Mouse (Mus musculus) heart, embryonic 11.5 days (tissue): ENCODE measurements at regions not wholly inside any gene's neighbourhood (a gene's known extent, or its start where the extent isn't known, plus 50 kb on each side); places are given as distances from the start of the nearest gene placed in this dataset.

Source experiments
- ATAC-seq: fragments of 200-750 bp; cut with Nextera tagmentation; replicated peaks from 2 replicates; pipeline ENCODE4 v1.8.0; 2017; ENCODE audit warnings: moderate library complexity; ENCODE audit not compliant: insufficient number of reproducible peaks, low FRiP score, low TSS enrichment
- H3K27ac ChIP-seq: fragments of 300-500 bp; sonication (generic); 2 replicates; pipeline ENCODE4 v1.5.1; 2014; ENCODE audit warnings: mild to moderate bottlenecking, low read depth, low read length
- H3K27me3 ChIP-seq: fragments of 300-500 bp; sonication (generic); 2 replicates; pipeline ENCODE4 v1.6.1; 2014; ENCODE audit warnings: mild to moderate bottlenecking, low read length, mixed read lengths; ENCODE audit not compliant: control insufficient read depth, insufficient read depth
- H3K36me3 ChIP-seq: fragments of 300-500 bp; sonication (generic); 2 replicates; pipeline ENCODE4 v1.6.1; 2014; ENCODE audit warnings: mild to moderate bottlenecking, low read length, moderate library complexity, mixed read lengths; ENCODE audit not compliant: control insufficient read depth, insufficient read depth
- H3K4me1 ChIP-seq: fragments of 300-500 bp; sonication (generic); 2 replicates; pipeline ENCODE4 v1.6.1; 2014; ENCODE audit warnings: low read length; ENCODE audit not compliant: control insufficient read depth, insufficient read depth
- H3K4me2 ChIP-seq: fragments of 300-500 bp; sonication (generic); 2 replicates; pipeline ENCODE4 v1.6.1; 2014; ENCODE audit warnings: mild to moderate bottlenecking, moderate library complexity
- H3K4me3 ChIP-seq: fragments of 300-500 bp; sonication (generic); 2 replicates; pipeline ENCODE4 v1.5.1; 2014; ENCODE audit warnings: low read depth, low read length
- H3K9ac ChIP-seq: fragments of 300-500 bp; sonication (generic); 2 replicates; pipeline ENCODE4 v1.6.1; 2014; ENCODE audit warnings: mild to moderate bottlenecking, low read depth, low read length, moderate library complexity
- H3K9me3 ChIP-seq: fragments of 300-500 bp; sonication (generic); replicated peaks from 2 replicates; pipeline ENCODE4 v1.6.1; 2016; ENCODE audit warnings: low read length; ENCODE audit not compliant: control insufficient read depth
- WGBS: fragments of 180-500 bp; shearing (Covaris S2); extraction: QIAGEN DNeasy Blood & Tissue Kit; methylation state at CpG from one replicate; pipeline ENCODE4 v1.1.7; 2014; ENCODE audit not compliant: insufficient replicate concordance; 5-methylcytosine and 5-hydroxymethylcytosine counted together

DNA sequence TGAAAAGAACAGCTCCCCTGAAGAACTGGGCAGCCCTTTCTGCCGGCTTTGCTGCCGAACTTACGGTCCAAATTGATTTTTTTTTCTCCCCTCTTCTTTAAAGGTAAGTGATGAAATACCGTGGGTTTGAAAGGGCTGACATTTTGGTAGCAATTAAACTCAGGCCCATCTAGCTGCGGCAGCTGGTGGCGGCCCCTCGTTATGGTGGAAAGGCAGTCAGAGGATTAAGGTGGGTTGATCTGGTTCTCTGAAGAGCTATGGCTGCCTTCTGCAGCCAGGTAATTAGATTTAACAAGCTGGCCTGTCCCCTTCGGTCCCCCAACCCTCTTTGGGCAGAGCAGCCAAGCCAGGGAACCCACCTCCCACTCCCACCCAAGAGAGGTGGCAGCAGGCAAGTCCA, 214.1 kb upstream of the Csf3r start:
- Histone ChIP-seq H3K9me3 (no peaks in the 10 kb centered on the region), H3K27ac (no peak overlapping the region), H3K4me1 (no peaks in the 10 kb centered on the region), H3K4me3 (no peak overlapping the region), H3K9ac (no peak overlapping the region), H3K4me2 (no peak overlapping the region), H3K36me3 (no peaks in the 10 kb centered on the region), H3K27me3 (0 out of 2 replicates have a peak, but pooled peaks cover 4% of the 10 kb centered on the region)
- ATAC-seq: no peak
- 68% methylated on average over 8 of the region's 8 CpGs for WGBS

DNA sequence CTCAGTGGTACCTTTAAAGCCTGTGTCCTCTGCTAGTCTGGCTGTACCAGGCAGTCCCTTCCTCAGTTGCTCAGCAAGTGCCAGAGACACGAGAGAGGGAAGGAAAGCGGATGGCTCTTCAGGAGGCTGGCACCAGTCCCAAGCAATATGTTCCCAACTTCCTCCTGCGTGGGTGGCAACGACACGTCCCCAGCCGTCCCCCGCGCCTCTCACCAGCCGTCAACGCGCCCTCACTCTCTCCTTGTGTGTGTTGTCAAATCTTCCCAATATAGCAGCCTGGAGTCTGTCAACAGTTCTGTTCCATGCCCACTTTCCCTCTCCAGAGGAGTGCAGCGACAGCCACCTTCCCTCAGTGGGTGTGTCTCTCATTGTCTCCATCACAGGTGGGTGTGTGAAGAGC, 210.0 kb upstream of the Csf3r start:
- WGBS: 47% methylated on average over 11 of the region's 12 CpGs
- H3K4me2 ChIP-seq: no peak overlapping the region
- ATAC-seq: no peak; the same call in 1 of the 2 replicates

DNA sequence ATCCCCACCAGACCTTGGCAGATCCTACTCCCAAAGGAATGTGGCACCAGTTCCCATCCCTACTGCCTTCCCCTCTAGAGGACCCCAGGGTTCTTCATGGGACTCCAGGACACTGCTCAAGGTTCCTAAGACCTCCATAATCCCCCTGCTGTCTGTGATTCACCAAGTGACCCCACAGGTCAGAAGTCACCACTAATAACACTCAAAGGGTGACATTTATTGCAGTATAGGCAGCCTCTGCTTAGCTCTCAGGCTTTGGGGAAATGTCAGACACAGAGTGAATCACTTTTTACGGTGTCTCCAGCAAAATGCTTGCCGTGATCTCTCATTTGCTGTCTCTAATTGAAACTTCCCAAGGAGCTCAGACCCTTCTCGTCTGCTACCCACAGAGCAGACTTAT, 209.1 kb upstream of the Csf3r start:
- WGBS: 72% methylated on average over 3 of the region's 3 CpGs
- H3K27me3 ChIP-seq: peaks cover 6% of the 10 kb centered on the region; the same call in 1 of the 2 replicates
- no peak for ATAC-seq
- no peaks in the 10 kb centered on the region for H3K9me3 ChIP-seq
- H3K4me1 ChIP-seq: no peaks in the 10 kb centered on the region
- no peak overlapping the region for H3K9ac ChIP-seq
- no peak overlapping the region for H3K27ac ChIP-seq
- H3K4me3 ChIP-seq: no peak overlapping the region
- no peak overlapping the region for H3K4me2 ChIP-seq
- no peaks in the 10 kb centered on the region for H3K36me3 ChIP-seq

More for the DNA sequence above, 210.0 kb upstream of the Csf3r start:
- Histone ChIP-seq H3K4me1 (no peaks in the 10 kb centered on the region), H3K9me3 (no peaks in the 10 kb centered on the region), H3K27ac (no peak overlapping the region), H3K9ac (no peak overlapping the region), H3K4me3 (no peak overlapping the region), H3K36me3 (no peaks in the 10 kb centered on the region), H3K27me3 (peaks cover 6% of the 10 kb centered on the region; the same call in 1 of the 2 replicates)

DNA sequence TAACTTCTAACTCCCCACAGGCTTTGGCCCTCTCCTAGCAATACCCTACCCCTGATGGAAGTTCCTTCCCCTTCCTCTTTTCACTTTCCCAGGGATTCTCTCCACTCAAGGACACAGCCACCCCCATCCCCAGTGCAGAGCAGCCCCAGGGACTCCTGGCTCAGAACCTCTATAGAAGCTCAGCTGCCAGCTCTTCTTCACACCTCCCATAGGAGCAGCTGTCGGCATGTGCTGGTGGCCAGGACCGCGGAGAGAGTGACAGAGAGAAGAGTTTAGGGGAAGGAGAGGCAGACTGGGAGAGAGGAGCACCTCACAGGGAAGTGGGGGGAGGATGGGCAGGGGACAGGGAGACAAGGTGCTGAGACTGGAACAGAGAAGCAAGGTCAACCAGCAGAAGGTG, 199.8 kb upstream of the Csf3r start:
- H3K27ac ChIP-seq: no peak overlapping the region
- WGBS: 21% methylated on average over 3 of the region's 3 CpGs
- H3K9me3 ChIP-seq: no peaks in the 10 kb centered on the region
- H3K4me2 ChIP-seq: no peak overlapping the region
- H3K36me3 ChIP-seq: no peaks in the 10 kb centered on the region
- no peak overlapping the region for H3K4me3 ChIP-seq
- no peaks in the 10 kb centered on the region for H3K4me1 ChIP-seq
- H3K27me3 ChIP-seq: no peaks in the 10 kb centered on the region
- ATAC-seq: no peak
- no peak overlapping the region for H3K9ac ChIP-seq

DNA sequence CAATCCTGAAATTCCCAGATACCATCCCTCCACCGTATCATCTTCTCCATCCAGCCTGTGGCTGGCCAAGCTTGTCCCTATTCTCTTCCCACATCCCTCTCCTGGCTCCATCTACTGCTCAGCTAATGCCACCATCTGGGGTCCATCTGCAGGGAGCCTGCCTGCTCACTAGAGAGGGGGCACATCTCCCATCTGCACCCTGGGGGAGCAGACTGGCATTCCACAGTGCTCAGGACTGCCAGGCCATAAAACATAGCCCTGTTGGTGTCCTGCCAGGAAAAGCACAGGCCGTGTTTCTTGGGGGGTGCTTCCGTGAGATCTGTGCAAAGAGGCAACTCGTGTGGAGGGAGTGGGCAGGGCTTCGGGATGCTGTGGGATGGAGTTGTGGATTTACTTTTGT, 197.9 kb upstream of the Csf3r start:
- Histone ChIP-seq H3K4me1 (no peaks in the 10 kb centered on the region), H3K27me3 (no peaks in the 10 kb centered on the region), H3K36me3 (no peaks in the 10 kb centered on the region), H3K9ac (no peak overlapping the region), H3K4me3 (no peak overlapping the region), H3K9me3 (no peaks in the 10 kb centered on the region), H3K4me2 (no peak overlapping the region), H3K27ac (no peak overlapping the region)
- ATAC-seq: no peak
- 66% methylated on average over 5 of the region's 5 CpGs for WGBS

DNA sequence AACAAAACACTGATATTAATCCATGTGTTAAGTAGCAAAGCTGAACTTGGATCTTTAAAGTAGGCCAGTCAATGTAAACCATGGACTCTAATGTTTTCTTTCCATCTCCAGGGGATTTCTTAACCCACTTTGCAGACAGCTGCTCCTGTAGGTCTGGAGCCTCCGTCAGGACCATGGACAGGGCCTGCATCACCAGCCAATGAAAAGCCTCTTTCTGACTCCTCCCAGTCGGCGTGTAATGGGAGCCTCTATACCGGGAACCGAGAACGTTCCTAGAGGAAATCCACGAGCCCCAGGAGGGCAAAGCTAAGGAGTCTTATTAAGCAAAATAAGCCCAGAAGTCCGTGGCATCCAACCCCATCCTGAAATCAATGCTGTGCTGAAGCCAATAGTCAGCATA, 189.1 kb upstream of the Csf3r start:
- Histone ChIP-seq H3K4me2 (no peak overlapping the region), H3K27ac (no peak overlapping the region), H3K36me3 (no peaks in the 10 kb centered on the region), H3K27me3 (no peaks in the 10 kb centered on the region), H3K4me3 (no peak overlapping the region), H3K4me1 (no peaks in the 10 kb centered on the region), H3K9me3 (no peaks in the 10 kb centered on the region), H3K9ac (no peak overlapping the region)
- under 1% methylated on average over 8 of the region's 8 CpGs for WGBS
- no peak for ATAC-seq

DNA sequence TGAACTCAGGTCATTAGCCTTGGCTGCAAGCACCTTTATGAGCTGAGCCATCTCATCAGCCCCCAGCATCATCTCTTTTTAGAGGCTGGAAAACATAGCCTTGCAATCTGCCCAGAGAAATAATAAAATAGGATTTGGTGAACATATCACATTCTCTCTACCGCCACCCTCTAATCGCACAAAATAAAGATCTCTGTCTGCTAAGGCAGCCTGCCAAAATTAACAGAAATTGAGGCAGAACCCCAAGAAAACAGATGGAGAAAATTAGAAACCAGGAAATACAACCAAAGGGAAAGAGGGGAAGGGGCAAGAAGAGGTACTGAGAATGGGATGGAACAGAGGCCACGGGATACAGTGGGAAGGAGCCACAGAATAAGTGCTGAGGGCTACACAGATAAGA, 176.8 kb upstream of the Csf3r start:
- no peaks in the 10 kb centered on the region for H3K9me3 ChIP-seq
- H3K4me3 ChIP-seq: no peak overlapping the region
- no peaks in the 10 kb centered on the region for H3K4me1 ChIP-seq
- H3K9ac ChIP-seq: no peak overlapping the region
- H3K4me2 ChIP-seq: no peak overlapping the region
- H3K27me3 ChIP-seq: no peaks in the 10 kb centered on the region
- no peaks in the 10 kb centered on the region for H3K36me3 ChIP-seq
- 85% methylated on average over 3 of the region's 3 CpGs for WGBS
- no peak overlapping the region for H3K27ac ChIP-seq
- no peak for ATAC-seq

DNA sequence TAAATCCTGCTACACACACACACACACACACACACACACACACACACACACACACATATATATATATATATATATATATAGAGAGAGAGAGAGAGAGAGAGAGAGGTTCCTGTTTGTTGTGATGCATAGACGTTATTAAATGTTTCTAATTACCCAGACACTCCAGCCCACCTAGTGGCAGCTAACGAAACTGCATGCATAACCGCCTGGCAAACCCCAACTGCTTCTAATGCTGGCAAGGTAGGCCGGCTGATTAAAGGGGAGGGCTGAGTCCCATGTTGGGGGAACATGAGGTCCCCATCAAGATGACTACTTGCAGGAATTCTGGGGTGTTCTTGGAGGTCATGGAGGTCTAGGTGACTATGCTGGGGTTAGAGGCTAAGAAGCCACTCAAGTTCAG, 174.1 kb upstream of the Csf3r start:
- H3K4me3 ChIP-seq: no peak overlapping the region
- no peak overlapping the region for H3K4me2 ChIP-seq
- ATAC-seq: no peak
- no peaks in the 10 kb centered on the region for H3K27me3 ChIP-seq
- no peaks in the 10 kb centered on the region for H3K9me3 ChIP-seq
- no peaks in the 10 kb centered on the region for H3K36me3 ChIP-seq
- no peaks in the 10 kb centered on the region for H3K4me1 ChIP-seq
- 12% methylated on average over 4 of the region's 4 CpGs for WGBS
- H3K27ac ChIP-seq: no peak overlapping the region
- H3K9ac ChIP-seq: no peak overlapping the region

DNA sequence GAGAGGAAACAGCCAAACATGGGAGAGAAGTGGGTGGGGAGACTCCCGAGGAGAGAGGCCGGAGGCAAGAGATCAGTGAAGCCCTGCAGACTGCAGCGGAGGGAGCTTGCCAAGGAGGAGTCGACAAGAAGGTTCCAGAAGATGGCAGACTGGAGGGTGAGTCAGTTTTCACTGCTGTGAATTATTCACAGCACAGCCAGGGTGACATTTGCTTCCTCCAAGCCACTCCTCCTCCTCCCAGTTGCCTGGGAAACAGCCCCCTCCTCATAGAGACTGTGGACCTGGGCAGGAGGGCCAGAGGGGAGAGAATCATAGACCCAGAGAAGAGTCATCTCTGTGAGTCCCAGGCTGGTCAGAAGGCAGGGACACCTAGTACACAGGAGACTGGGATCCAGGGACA, 171.8 kb upstream of the Csf3r start:
- H3K27me3 ChIP-seq: no peaks in the 10 kb centered on the region
- no peak overlapping the region for H3K4me2 ChIP-seq
- H3K27ac ChIP-seq: no peak overlapping the region
- no peak overlapping the region for H3K4me3 ChIP-seq
- H3K9ac ChIP-seq: no peak overlapping the region
- no peak for ATAC-seq
- no peaks in the 10 kb centered on the region for H3K4me1 ChIP-seq
- WGBS: 75% methylated on average over 4 of the region's 4 CpGs
- H3K36me3 ChIP-seq: no peaks in the 10 kb centered on the region
- H3K9me3 ChIP-seq: no peaks in the 10 kb centered on the region
